Mouse (Mus musculus) thymus, postnatal 10 days (tissue): ENCODE data around the gene Gm4756.
"Not testable (repeated sequence)": the region's sequence is repeated elsewhere in the genome, so short reads cannot be mapped to it uniquely, and the experiment has no call there.

Experiments used
- DNase-seq, 2 experiments: peaks; one replicate each; pipeline ENCODE4 v3.0.0; 2021; ENCODE audit warnings: low spot score in 2 of 2

Gene Gm4756

GRCm38 (mm10) chr12:72649611-72650330 lies at the start of gene Gm4756:
Gm4756 (minus strand) TSS chr12:72649661.
- no peak for DNase-seq

GRCm38 (mm10) chr12:72694901-72695463 lies 45.5 kb upstream of the Gm4756 start:
- DNase-seq = no peak

- no peak for DNase-seq
Observed at GRCm38 (mm10) chr12:72694438-72694837, 45.0 kb upstream of the Gm4756 start.

- peak in 1 of 2 experiments; percentile 28 for DNase-seq
Observed at GRCm38 (mm10) chr12:72693895-72694294, 44.4 kb upstream of the Gm4756 start.

- not testable (repeated sequence) for DNase-seq
Observed at GRCm38 (mm10) chr12:72688281-72688680, 38.8 kb upstream of the Gm4756 start.

- not testable (repeated sequence) for DNase-seq
Observed at GRCm38 (mm10) chr12:72687741-72688140, 38.3 kb upstream of the Gm4756 start.

- not testable (repeated sequence) for DNase-seq
Observed at GRCm38 (mm10) chr12:72686566-72686965, 37.1 kb upstream of the Gm4756 start.

- no peak for DNase-seq
Observed at GRCm38 (mm10) chr12:72683612-72684011, 34.2 kb upstream of the Gm4756 start.

- DNase-seq = no peak
Observed at GRCm38 (mm10) chr12:72682511-72683282, 33.2 kb upstream of the Gm4756 start.

GRCm38 (mm10) chr12:72681919-72682318 lies 32.5 kb upstream of the Gm4756 start:
- DNase-seq = no peak

- no peak for DNase-seq
Observed at GRCm38 (mm10) chr12:72679635-72680034, 30.2 kb upstream of the Gm4756 start.

GRCm38 (mm10) chr12:72674820-72675219 lies 25.4 kb upstream of the Gm4756 start:
- no peak for DNase-seq

- DNase-seq = no peak
Observed at GRCm38 (mm10) chr12:72674079-72674797, 24.8 kb upstream of the Gm4756 start.

GRCm38 (mm10) chr12:72671516-72672135 lies 22.2 kb upstream of the Gm4756 start:
- no peak for DNase-seq

GRCm38 (mm10) chr12:72670921-72671320 lies 21.5 kb upstream of the Gm4756 start:
- DNase-seq = no peak

GRCm38 (mm10) chr12:72667868-72668469 lies 18.5 kb upstream of the Gm4756 start:
- DNase-seq = no peak

- no peak for DNase-seq
Observed at GRCm38 (mm10) chr12:72666015-72666414, 16.6 kb upstream of the Gm4756 start.

- DNase-seq = peak; percentile 75 to 85
Observed at GRCm38 (mm10) chr12:72664735-72665337, 15.4 kb upstream of the Gm4756 start, which contains the start of gene Dhrs7. Dhrs7 (minus strand) TSS chr12:72664909.

GRCm38 (mm10) chr12:72664020-72664734 lies 14.7 kb upstream of the Gm4756 start:
- DNase-seq = no peak

- DNase-seq = no peak
Observed at GRCm38 (mm10) chr12:72655775-72656174, 6.3 kb upstream of the Gm4756 start.
